Mouse (Mus musculus) bone marrow, adult 2 months (tissue): ENCODE data around the gene Ccdc124. TPM values are rescaled to one million over a fixed set of nuclear protein-coding genes. Genes with fewer than 3 reads are reported as not detected.

Experiments used
- H3K27ac ChIP-seq: fragments of 200-500 bp; 2 replicates; pipeline ENCODE4 v1.5.1; 2012; ENCODE audit warnings: low read depth, mild to moderate bottlenecking, control low read depth, inconsistent platforms, low read length; ENCODE audit not compliant: control insufficient read depth, poor library complexity, insufficient read depth
- H3K4me1 ChIP-seq: fragments of 200-500 bp; 2 replicates; pipeline ENCODE4 v1.6.1; 2011; ENCODE audit warnings: low read length; ENCODE audit not compliant: control insufficient read depth, insufficient read depth
- H3K4me3 ChIP-seq: fragments of 200-500 bp; replicated peaks from 2 replicates; pipeline ENCODE3; 2011; ENCODE audit warnings: mild to moderate bottlenecking, low read depth, low read length, control low read depth; ENCODE audit not compliant: control insufficient read depth
- CTCF ChIP-seq: fragments of 200-500 bp; IDR thresholded peaks from 2 replicates; pipeline ENCODE4 v1.5.1; 2011; ENCODE audit warnings: low read length, control low read depth; ENCODE audit not compliant: control insufficient read depth, insufficient read depth
- POLR2A ChIP-seq: fragments of 200-500 bp; IDR thresholded peaks from 2 replicates; pipeline ENCODE4 v1.6.1; 2011; ENCODE audit warnings: low read depth, mild to moderate bottlenecking, control low read depth, low read length, borderline replicate concordance; ENCODE audit not compliant: control insufficient read depth
- WGBS: fragments of 180-500 bp; shearing (Covaris S2); methylation state at CpG from one replicate; pipeline ENCODE4 v1.1.7; 2018; 5-methylcytosine and 5-hydroxymethylcytosine counted together
- polyA plus RNA-seq: library from polyadenylated mRNA; stranded (reverse); fragments of >200 nt; gene quantifications from 2 replicates; pipeline ENCODE4 v1.2.4, GENCODE M21; 2011; ENCODE audit warnings: low replicate concordance; ENCODE audit not compliant: missing spikeins, insufficient read depth, insufficient read length

Gene Ccdc124
- polyA plus RNA-seq: 27.6 and 41.7 TPM in 2 replicates

- Histone ChIP-seq H3K27ac (peak within 1 kb of the TSS; percentile 77), H3K4me3 (peak within 1 kb of the TSS; percentile 62), H3K4me1 (no peaks in the 10 kb centered on the region; the same call in 1 of the 2 replicates)
- TF ChIP-seq POLR2A (peak; percentile 46; the same call in 1 of the 2 replicates), CTCF (peak; percentile 82)
- 2% methylated on average over 46 of the region's 46 CpGs for WGBS
Observed at GRCm38 (mm10) chr8:70873364-70873985, at the start of gene Ccdc124. Gene Ccdc124, minus strand, starts transcription at chr8:70873935.

DNA sequence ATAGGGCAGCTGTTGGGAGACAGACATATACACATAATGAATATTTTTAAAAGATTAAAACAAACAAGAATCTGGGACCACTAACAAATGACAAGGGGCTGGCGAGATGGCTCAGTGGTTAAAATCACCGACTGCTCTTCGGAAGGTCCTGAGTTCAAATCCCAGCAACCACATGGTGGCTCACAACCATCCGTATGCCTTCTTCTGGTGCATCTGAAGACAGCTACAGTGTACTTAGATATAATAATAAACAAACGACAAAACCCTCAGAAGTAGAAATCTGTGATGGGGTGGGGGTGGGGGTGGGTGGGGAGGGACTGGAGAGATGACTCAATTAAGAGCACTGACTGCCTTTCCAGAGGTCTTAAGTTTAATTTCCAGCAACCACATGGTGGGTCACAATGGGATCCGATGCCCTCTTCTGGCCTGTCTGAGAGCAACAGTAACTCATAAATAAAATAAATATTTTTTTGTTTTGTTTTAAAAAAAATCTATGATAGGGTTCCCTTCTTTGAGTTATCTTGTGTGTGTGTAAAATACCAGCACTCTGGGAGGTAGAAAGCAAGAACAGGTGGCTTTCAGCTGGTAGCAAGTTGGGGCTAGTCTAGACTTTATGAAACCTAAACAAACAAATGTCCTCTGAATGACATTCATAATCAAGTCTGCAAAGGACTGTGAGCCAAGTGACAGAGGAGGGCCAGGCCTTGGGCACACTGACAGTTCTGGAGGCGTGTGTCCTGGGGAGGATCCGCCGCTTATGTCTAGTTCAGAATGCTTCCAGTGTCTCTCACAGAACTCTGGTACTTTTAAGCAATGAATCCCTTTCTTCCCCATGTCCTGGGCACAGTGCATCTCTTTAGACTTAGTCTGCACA is 46.6 kb upstream of the Ccdc124 start:
- H3K27ac ChIP-seq: no peak overlapping the region
- H3K4me1 ChIP-seq: no peaks in the 10 kb centered on the region
- TF ChIP-seq CTCF (no peak), POLR2A (no peak)
- 77% methylated on average over 9 of the region's 9 CpGs for WGBS
- no peak overlapping the region for H3K4me3 ChIP-seq

DNA sequence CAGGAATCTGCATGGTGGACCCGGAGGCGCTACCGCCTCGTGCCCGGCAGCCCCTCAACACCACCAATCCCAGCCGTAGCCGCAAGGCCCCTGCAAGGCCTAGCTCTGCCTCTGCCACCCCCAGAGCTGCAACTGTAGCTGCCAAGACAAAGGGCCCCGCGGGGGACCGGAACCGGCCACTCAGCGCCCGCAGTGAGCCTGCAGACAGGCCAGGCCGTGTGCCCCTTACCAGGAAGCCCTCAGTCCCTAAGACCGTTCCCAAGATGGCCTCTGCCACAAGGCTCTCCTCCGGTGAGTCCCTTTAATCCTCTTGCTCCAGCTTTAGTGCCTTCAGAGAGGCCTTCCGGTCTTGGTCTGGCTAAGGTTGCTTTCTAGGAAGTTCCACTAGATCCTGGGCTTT is 41.0 kb upstream of the Ccdc124 start:
- Histone ChIP-seq H3K4me3 (no peak overlapping the region), H3K27ac (no peak overlapping the region), H3K4me1 (no peaks in the 10 kb centered on the region)
- WGBS: 95% methylated on average over 17 of the region's 17 CpGs
- TF ChIP-seq POLR2A (no peak), CTCF (no peak)

GRCm38 (mm10) chr8:70913523-70913922 is 39.8 kb upstream of the Ccdc124 start:
- no peak overlapping the region for H3K4me3 ChIP-seq
- TF ChIP-seq CTCF: no peak
- TF ChIP-seq POLR2A: no peak
- WGBS: 92% methylated on average over 26 of the region's 26 CpGs
- no peak overlapping the region for H3K27ac ChIP-seq
- no peaks in the 10 kb centered on the region for H3K4me1 ChIP-seq

DNA sequence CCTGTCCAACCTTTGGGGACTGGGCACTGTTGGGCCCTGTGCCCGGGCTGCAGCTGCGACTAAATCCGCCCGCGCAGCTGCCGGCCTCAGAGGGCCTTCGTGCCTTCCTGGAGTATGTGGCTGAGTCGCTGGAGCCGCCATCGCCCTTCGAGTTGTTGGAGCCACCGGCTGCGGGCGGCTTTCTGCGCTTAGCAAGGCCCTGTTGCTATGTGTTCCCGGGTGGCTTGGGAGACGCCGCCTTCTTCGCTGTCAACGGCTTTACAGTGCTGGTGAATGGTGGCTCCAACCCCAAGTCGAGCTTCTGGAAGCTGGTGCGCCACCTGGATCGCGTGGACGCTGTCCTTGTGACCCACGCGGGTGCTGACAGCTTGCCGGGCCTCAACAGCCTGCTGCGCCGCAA is 39.2 kb upstream of the Ccdc124 start:
- Histone ChIP-seq H3K4me3 (no peak overlapping the region), H3K4me1 (no peaks in the 10 kb centered on the region), H3K27ac (no peak overlapping the region; the same call in 1 of the 2 replicates)
- TF ChIP-seq POLR2A (no peak), CTCF (no peak)
- WGBS: 95% methylated on average over 30 of the region's 30 CpGs

DNA sequence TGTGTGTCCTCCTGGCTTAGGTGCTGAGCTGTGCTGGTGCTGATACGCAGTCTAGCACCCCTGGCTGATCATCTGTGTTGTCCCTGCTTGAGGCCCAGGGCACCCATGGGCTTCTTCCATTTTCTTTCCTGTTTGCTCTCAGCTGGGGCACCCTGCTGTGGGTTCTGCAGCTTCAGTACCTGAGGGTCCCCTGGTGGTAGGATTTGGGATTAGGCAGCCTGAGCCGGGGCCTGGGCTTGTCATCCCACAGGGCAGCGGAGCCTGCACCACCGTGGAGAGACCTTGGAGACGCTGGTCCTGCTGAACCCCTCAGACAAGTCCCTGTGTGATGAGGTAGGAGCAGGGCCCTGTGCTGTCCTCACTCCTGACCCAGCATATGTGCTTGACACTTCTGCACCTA is 37.9 kb upstream of the Ccdc124 start:
- 85% methylated on average over 5 of the region's 5 CpGs for WGBS
- Histone ChIP-seq H3K4me3 (no peak overlapping the region), H3K4me1 (no peaks in the 10 kb centered on the region), H3K27ac (no peak overlapping the region)
- TF ChIP-seq POLR2A: no peak
- no peak; the same call in 1 of the 2 replicates for TF ChIP-seq CTCF

GRCm38 (mm10) chr8:70907518-70907917 is 33.8 kb upstream of the Ccdc124 start:
- Histone ChIP-seq H3K4me3 (no peak overlapping the region), H3K27ac (no peak overlapping the region), H3K4me1 (peaks cover 5% of the 10 kb centered on the region; the same call in 1 of the 2 replicates)
- TF ChIP-seq CTCF: no peak
- 70% methylated on average over 2 of the region's 2 CpGs for WGBS
